Mouse (Mus musculus) T-helper 2 cell (primary cell): ENCODE measurements at regions not wholly inside any gene's neighbourhood (a gene's known extent, or its start where the extent isn't known, plus 50 kb on each side); places are given as distances from the start of the nearest gene placed in this dataset.

ENCODE experiments used
- in situ Hi-C: fragments of 300-600 bp; cut with MboI, MseI; formaldehyde crosslinking; loops from one replicate; pipeline ENCODE4 v1.15.1; 2025; ENCODE audit warnings: high pct_unique_total_duplicates

DNA sequence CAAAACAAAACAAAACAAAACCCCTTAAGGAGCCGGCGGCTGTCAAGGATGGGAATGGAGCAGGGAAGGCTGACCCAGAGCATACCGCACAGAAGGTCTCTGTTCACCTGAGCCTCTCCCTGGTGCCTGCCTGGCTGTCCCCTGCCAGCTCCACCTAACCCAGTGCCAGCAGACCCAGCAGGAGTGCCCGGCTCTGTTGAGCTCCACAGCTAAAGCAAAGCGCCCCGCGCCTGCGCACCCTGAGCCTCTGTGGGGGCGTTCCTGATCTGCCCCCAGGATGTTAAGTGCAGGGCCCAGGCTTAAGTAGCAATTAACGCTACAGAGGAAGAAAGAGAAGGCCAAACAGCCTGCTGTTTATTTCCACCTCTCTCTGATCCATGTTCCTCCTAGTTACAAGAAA is 111.5 kb downstream of the Mrm1 start:
- in situ Hi-C loops = no loop called here

DNA sequence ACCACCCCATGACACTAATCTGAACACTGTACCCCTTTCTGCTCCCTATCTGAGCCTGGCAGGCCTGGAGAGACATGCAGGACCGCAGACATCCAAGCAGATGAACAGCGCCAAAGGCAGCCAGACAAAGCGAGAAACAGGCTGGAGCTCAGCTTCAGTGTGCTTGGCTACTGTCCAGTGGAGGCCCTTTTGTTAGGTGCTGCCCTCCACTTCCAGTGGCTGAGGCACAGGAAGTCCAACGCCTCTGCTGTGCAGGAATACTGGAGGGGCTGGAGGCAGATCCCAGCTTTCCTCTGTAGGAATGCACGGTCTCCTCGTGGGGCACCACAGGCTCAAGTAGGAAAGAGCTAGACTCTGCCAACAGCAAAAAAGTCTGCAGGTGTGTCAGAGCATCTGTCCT is 112.6 kb downstream of the Mrm1 start:
- in situ Hi-C loops = no loop called here

DNA sequence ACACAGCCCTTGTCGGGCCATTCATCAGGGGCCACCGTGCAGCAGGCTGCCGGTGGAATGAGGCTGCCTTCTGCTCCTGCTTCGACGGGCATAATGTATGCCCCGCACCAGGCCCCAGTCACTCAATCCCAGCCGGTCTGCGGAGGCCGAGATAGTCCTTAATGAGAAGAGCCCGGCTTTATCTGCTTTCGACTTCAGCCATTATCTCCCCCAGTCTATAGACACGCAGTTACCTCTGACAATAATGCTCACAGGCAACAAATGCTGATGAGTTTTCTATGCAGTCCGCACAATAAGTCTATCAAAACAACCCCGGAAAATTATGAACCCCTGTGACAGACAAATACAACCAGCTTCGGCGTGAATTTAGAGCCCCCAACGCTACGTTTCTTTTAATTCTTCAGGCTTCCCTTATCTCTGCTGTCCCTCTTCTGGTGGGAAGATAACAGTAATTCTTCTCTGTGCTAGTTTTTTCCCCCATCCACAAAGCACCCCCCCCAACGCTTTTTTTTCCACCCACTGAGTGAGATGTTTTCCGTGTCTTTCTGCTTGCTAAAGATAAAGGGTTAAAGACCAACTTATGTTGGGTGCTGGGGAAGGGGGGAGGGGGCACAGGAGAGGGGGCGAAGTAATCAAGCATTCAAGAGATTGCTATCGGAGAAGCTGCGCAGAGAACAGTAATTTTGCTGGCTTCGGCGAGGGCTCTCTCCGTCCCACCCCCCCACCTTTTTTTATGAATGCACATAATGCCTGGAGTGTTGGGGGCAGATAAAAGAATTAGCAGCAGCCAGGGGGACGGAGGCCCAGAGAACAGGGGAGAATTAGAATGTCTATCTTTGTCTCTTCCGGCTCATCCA is 117.8 kb downstream of the Mrm1 start:
- in situ Hi-C loops = no loop called here

DNA sequence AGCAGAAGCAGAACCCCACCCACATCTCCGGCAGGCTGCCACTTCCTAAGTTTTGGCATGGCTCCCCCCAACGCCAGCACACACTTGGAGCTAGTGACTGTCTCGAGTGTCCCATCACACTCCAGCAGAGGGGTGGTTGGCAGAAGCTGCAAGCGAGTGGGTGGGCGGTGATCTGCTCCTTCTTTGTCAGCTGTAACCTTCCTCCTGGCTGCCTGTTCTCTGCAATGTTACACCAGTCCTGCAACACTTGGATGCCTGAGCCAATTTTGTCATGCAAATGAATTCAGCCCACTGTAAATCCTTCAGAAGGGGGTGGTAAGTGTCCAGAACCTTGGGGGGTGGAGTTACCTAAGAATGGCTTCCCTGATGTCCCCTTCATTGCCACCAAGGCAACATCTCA is 121.8 kb downstream of the Mrm1 start:
- in situ Hi-C loops = no loop called here

DNA sequence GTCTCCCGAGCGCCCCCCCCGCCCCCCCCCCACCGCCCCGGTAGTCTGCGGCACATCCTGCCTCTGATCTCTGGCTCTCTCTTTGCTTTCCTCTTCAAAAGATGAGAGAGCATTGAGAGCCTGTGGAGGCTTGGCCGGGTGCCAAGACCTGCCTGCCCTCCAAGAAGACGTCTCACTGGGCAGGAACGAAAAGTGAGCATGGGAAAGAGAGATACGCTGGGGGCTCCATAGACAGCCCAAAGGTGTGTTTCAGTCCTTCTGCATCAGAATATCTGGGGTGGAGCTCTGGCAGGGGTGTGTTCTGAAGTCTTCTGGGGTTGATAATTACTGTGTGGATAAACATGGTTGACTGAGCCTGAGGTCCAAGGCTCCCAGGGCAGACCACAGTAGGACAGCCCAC is 126.7 kb downstream of the Mrm1 start:
- in situ Hi-C loops = no loop called here

DNA sequence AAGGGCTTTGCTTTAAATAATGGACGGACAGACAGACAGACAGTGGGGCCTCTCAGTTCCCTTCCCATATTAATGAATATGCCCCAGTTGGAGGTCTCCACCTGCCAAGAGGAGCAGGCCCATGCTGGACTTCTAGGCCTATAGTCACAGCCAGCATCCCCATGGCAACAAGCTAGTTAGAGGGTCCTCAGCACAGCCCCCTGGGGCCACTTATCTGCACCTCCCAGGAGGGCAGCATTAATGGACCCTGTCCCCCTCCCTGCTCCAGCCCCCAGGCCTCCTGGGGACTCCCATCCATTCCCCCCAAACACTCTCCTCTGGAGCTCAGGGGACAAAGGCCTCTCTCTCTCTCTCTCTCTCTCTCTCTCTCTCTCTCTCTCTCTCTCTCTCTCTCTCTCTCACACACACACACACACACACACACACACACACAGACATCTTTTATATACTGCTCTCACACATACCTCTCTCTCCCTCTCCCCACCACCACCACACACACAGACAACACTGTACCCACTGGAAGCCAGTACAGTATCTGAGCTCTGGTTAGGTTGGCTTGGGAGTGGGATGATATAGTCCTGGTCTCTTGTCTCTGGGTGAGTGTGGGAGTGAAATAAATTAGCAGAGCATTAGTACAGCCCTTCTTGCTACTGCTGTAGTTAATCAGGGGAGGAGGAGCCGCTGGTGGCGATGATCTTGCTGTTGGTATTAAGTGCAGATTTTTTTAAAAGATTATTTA is 127.7 kb downstream of the Mrm1 start:
- in situ Hi-C loops = no loop called here

DNA sequence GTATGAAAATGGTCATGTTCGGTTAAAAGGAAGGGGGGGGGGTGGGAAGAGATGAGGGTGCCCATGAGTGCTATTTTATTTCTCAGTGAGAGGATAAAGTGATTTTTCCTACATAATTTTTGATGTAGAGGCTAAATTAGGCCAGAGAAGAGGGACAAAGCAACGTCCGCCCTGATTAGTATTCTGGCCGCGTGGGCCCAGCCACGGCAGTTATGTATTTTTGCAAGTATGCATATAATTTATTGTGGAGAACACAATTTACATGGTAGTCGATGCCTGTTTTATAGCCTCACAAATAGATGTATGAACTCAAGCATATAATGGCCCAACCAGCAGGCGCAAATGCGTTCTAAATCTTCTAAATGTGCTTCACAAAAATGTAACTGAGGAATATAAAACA is 132.8 kb downstream of the Mrm1 start:
- in situ Hi-C loops = no loop called here

DNA sequence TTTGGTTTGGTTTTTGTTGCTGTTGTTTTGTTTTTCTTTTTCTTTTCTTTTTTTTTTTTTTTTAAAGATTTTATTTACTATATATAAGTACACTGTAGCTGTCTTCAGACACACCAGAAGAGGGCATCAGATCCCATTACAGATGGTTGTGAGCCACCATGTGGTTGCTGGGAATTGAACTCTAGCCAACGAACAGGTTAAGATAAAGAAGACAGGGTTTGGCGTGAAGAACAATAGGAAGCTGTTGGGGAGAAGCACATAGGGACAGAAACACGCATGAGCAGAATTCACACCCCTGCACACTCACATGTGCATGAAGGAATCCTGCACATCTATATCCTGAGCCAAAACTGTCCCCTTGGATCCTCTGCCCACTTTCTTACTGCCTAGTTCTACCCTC is 135.0 kb downstream of the Mrm1 start:
- in situ Hi-C loops = no loop called here

DNA sequence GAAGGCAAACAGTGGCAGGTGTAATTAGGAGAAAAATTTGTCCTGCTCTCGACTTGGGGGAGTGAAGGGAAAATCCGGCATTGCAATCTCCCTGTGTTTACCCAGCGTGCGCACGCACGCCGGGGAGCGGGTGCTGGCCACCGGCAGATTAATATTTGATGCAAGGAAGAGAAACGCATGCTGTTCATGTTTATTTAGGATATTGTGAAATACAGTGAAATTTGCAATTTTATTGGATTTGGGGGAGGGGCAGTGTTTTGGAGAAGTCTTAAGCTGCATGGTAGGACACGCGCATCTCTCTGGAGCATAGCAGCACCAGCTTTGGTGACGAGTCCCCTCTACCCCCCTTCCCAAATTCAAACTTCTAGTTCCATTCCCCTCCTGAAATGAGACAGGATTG is 136.4 kb downstream of the Mrm1 start:
- in situ Hi-C loops = no loop called here

DNA sequence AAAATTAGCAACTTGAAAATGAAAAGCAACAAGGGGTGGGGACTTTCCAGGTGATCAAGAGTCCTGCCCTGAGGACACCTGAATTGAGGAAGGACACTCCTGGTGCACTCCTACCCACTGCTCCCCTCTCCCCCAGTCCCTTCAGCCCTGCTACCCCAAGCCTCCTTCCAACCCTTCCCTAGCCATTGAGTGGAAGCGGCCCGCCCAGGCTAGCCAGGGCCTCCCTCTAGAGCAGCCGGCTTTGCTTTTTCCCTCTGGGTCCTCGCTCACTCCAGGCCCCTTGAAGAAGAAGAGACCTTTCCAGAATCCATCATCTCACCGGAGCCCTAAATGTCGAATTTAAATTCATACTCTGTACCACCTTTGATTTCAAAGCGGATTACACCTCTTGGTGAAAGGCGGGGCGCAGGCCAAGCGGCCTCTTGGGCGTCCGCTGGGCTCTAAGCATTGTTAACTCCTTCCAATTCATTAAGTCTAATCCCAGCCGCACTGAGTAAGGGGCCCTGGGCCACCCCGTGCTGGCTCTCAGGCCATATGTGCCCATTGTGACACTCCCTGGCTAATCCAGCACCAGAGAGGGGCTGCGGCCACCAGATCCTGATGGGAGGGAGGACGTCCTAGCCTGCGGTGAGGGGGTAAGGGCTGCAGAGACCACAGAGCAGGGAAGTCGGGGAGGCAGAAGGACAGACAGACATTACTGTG is 142.8 kb downstream of the Mrm1 start:
- in situ Hi-C loops = no loop called here

DNA sequence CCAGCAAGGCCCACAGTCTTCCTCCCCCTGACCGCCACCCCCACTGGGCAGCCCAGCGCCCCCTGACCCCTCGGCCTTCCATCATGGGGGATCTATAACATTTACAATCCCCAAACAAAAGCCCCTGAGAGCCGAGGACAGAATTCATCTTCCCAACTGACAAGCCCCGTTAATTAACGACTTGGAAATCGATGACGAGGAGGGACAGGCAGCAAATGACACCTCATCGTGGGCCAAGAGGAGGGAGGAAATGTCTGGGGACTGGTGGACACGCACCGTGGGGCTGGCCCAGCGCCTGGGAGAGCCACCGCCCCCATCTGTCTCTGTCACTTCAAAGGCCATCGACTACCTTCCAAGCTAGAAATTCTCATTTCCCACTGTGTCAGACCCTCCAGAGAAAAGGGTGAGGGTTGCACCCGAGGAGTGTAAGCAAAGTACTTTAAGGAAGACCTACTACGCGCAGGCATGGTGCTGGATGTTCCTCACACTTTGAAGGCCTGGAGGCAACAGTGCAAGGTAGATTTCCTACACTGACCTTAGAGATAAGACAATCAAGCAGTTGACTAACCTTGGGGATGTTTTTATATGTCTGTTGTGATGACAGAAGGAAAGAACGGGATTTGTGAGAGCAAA is 146.4 kb downstream of the Mrm1 start:
- in situ Hi-C loops = no loop called here

DNA sequence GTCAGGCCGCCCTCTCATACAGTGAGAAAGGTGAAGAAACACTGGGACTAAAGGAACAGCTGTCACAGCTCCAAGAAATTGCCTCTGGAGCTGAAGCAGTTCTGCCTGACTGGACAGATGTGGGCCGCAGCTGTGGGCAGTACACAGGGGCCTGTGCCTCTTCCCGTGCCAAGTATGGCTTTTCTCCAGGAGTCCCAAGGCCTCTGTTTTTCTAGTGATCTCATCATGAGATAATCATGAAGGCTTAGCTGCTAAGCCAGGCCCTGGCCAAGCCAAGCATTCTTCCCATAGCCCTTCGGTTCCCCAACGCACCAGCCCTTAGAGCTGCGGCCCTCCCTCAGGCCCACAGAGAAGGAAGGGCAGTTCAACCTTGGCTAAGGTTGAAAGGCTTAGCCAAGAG is 146.2 kb upstream of the Lhx1 start:
- in situ Hi-C loops = no loop called here

DNA sequence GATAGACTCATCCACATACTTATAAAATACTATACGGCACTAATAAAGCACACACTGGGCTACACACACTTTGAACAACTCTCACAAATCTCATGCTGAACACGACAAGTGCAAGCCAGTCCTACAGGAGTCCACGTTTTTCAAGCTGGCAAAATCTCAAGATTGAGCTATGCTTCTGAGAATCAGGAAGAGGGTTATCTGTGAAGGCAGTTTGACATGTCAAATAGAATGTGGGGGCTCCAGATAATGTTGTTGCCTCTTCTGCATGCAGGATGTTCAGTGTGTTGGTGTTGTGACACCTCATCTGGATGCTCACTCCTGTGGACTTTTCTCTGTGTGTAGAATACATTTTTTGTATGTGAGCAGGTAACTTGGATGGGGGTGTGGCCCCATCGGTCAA is 142.4 kb upstream of the Lhx1 start:
- in situ Hi-C loops = no loop called here

DNA sequence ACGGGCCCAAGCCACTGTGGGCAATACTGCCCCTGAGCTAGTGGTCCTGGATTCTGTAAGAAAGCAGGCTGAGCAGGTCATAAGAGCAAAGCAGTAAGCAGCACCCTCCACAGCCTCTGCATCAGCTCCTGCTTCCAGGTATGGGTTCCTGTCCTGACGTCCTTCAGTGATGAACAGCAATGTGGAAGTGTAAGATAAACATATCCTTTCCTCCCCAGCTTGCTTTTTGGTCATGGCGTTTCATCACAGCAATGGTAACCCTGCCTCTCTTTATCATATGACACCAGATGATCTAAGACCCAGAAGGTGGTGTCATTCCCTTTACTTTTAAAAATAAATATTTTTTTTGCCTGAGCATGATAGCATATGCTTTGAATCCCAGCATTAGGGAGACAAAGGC is 138.9 kb upstream of the Lhx1 start:
- in situ Hi-C loops = no loop called here

DNA sequence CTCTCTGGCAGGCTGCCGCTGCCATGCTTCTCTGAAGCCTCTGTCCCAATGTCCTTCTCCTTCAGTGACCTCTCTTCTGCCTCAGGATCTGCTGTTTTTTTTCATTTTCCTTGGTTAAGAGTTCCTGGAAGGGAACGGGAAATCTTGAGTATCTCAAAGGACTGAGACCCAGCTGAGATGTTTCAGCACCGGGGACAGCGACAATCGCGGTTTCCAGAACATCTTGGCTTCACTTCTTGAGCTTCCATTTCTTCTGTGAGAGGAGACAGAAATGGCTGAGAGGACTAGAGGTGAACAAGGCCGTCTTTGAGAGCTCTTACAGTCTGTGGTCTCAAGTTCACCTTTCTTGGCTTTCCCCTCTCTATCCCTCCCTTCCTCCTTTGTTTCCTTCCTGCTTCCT is 136.6 kb upstream of the Lhx1 start:
- in situ Hi-C loops = no loop called here

DNA sequence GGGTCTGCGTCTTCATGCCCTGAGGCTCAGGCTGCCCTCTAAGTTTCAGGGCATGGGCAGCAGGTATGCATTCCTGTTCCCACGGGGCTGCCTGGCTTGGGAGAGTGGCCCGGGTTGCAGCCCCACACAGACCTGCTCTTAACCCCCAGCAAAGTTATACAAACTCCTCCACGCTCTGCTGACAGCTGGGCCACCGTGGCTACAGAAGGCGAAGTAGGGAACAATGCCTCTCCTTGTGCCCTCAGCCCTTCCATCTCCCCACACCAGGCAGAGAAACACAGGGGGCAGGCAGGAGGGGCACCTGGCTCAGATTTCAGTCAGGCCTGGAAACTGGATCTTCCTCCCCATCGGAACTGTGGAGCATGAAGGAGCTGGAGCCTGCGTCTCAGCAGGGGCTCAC is 135.5 kb upstream of the Lhx1 start:
- in situ Hi-C loops = no loop called here

DNA sequence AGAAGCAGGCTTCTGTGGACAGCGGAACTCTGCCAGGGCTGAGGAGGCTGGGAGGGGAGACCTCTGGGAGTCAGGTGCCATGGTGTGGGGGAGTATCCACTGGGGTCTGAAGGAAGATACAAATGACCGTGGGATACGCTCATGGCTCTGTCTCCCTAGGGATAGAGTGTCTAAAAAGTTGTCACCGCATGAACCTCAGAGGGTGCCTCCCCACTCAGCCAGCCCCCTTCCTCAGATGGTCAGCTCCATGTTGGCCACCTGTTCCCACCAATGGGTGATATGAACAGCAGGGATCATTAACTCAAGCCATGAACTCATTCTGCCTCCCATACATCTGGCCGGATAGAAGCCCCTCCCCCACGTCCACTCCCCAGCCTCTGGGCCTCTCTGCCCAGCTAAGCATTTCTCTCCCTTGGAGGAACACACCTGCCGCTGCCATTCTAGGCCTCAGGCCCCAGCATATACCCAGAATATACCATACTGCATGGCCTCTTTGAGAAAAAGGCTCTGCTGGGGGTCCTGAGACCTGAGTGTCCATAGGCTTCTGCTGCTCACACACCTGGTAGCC is 134.1 kb upstream of the Lhx1 start:
- in situ Hi-C loops = no loop called here

DNA sequence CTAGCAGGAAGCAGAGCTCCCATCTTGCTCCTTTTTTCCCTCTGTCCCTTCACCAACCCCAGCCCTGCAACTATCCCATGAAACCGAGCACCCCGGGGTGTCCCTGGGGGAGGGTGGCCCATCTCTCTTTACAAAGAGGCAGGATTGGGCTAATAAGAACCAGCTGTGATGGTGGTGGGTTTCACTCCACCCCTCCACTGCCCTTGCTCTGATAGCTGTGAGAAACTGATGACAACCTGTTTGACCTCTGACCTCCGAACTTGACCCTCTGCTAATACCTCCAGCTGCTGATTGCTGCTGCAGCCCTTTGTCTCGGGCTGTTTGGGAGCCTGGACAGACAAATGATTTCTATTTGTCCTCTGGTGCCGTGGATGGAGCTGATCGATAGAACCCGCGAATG is 128.1 kb upstream of the Lhx1 start:
- in situ Hi-C loops = no loop called here

DNA sequence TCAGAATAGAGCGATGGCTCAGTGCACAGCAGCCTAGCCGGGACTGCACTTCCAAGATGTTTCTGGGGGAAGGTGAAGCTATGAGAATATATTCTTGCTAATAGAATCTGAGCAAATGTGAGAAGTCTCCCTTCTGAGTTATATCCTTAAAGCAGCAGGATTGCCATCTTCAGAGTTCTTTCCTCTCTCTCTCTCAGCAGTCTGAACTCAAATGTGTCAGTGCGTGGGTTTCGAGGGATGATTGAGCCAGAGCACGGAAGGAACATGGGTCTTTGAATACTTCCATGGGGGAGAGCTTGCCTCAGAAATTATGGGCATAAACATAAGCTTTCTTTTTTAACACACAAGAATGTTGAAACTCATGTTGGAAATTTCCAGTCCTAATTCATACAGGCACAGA is 123.6 kb upstream of the Lhx1 start:
- in situ Hi-C loops = no loop called here

DNA sequence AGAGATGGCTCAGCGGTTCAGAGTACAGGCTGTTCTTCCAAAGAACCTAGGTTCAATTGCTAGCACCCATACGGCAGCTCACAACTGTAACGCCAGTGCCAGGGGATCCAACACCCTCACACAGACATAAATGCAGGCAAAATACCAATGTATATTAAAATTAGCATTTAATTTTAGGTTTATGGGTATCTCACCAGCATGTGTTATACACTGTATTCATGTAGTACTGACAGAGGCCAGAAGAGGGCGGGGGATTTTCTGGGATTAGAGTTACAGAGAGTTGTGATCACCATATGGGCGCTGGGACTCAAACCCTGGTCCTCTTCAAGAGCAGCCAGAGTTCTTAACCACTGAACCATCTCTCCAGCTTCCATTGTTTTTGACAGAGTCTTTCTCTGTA is 121.8 kb upstream of the Lhx1 start:
- in situ Hi-C loops = no loop called here

DNA sequence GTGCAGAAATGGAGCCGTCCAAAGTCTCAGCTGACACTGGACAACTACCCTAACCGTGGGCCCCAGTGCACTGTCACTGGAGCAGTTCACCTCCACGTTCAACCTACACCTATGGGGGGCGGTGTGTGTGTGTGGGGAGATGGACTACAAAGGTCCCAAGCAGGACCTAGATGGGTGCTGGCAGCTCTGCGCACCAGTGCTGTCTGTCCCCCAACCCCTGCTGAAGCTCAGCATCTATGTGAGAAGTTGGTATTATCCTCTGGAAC is 117.7 kb upstream of the Lhx1 start:
- in situ Hi-C loops = no loop called here
